Mouse (Mus musculus): ENCODE measurements at regions not wholly inside any gene's neighbourhood (a gene's known extent, or its start where the extent isn't known, plus 50 kb on each side); places are given as distances from the start of the nearest gene placed in this dataset.

DNA sequence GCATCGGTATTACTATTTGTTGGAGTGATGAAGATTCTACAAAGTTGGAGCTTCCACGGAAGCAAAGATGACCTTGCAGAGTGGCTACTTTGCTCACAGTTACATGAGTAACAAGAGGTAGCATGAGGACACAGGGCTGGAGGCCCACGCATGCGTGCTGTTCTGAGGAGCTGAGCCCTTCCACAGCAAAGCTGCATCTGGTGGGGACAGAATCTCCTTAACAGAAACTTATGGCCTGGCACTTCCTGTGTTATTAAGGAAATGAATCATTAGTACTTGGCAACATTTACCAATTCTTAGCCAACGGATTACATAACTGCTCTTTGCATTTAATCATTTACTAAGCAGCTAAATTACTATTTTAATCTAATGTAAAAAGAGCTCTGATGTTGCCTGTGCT is 160.8 kb upstream of the Apob start:
- no peak for DNase-seq

DNA sequence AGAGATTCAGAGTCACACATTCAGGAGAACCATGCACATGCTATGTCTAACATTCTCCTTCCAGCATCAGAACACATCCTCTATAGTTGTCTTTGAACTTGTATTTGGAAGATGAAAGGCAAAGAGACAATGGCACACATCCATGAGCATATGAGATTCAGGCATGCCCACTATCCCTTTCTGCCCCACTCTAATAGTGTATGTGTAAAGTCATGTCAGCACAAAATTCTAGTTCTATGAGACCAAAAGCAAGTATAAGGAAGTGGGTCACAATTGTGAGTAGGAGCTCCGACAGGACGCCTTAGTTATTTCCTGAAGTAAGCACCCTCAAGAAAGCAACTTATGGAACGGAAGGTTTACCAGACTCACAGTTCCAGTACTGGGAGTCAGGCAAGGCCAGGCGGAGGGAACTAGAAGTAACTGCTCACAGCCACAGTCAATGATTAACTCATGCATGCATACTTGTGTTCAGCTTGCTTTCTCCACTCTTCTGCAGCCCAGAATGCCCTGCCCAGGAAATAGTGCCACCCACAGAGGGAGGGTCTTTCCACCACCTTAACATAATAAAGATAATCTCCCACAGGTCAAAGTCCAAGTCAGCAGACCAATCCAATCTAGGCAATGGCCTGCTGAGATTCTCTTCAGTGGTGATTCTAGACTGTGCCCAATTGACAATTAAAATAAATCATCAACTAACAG is 157.3 kb upstream of the Apob start:
- no peak for DNase-seq

DNA sequence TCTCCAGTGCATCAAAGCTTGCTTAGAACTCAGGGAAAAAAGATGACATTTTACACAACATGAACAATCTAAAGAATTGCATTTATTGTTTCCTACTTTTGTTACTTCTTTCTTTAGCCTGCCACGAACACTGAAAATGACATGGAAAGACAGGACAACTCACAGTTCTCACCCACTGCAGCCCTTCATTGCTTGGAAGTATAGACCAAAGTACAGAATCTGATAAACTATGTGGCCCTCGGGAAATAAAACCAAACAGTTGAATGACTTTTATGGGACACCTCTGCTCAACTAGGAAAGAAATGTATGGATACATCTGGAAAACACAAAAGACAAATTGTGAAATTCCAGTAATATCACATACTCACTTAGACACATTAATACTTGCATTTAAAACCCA is 156.7 kb upstream of the Apob start:
- no peak for DNase-seq

DNA sequence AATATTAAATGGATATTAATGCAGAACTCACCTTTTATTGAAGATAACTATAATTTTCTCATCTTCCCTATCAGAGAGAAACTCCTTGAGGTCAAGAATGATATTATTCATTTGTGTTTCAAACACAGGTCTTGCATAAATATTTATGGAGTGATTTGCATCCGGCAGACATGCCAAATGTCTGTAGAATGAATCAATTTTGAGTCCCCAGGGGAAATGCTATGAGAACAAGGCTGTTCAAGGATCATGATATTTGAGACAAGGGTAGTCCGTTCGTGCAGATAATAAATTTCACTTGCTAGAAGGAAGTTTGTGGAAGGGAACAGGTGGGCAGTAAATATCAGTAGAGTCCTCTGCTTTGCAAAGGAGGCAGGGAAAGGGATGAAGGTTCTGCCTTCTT is 141.7 kb upstream of the Apob start:
- DNase-seq, result no peak

DNA sequence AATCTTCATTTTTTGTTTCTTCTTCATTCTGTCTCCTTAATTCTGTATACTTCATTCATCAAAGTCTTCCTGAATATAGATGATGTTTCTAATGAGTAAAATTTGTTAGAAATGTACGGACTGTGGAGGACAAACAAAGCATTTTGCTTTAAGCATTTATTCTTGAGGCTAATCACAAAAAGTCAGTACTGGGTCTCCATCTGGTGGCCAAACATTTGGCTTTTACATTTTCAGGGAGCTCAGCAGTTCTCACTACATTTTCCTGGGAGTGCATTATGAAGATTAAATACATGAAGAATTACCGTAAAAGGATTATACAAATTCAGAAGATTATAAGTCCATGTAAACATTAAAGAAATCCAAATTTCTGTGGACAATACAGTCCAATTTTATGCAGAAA is 123.6 kb upstream of the Apob start:
- DNase-seq, result peak; percentile 21 to 26

DNA sequence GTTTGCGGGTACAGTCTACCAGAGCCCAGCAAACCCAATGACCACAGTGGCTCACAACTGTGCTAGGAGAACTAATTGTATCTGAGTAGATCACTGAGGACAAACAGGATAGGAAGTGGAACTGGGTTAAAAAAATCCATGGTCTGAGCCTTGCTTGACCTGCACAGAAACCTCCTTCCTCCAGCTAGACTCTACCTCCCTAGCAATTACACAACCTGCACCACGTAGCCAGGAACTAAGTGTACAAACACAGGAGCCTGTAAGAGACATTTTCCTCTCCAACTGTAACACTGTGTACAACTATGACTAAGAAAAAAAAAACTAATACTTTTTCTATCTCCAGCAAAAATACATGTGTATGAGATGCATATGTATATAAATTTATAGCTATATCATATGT is 121.8 kb upstream of the Apob start:
- no peak for DNase-seq

DNA sequence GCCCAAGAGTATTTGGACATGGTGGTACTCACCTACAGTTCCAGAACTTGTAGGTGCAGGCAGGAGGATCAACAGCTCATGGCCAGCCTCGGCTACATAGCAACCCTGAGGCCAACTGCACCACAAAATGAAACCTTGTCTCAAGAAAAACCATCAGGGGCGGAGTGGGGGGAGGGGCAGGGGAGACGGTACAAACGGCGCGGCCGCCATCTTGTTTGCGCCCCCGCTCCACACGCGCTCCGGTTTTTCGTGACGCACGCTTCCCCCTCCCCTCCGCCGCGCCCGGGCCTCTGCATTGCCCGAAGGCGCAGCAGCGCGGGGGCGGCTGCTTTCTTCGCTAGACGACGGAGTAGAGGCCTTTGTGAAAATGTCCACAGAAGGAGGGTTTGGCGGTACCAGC is 117.9 kb upstream of the Apob start:
- DNase-seq, result peak in 1 of 2 experiments; percentile 6

DNA sequence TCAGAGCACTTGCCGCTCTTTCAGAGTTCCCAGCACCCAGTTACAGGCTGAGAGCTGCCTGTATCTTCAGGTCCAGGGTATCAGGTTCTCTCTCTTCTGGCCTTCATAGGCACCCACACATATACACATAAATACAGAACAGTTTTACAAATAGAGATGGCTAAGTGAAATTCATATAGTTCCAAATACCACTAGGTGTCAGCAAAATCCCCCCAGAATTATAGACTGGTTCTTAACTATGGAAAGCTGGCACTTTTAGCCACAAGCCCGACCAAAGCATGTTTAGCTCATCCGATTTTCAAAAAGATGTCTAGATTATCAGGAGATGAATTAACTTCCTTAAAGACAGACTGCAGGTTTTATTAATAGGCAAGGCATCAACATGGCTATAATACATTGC is 107.4 kb upstream of the Apob start:
- DNase-seq, result peak; percentile 11 to 34

DNA sequence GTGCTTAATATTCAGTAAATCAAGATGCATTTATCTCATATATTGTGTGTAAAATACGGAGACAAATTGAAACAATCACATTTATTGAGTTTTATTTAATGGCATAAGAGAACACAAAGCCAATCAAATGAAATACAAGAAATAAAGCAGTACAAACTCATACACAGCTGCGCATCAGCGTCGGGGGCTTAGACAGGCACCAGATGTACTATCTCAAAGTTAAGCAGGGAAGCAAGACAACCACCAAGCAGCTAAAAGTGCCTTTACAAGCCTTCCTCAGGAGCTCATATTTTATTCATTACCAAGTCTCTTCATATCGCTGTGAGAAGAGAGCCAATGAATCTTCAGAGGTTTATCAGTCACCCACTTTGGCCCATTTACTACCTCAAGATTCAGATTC is 107.0 kb upstream of the Apob start:
- DNase-seq, result no peak

DNA sequence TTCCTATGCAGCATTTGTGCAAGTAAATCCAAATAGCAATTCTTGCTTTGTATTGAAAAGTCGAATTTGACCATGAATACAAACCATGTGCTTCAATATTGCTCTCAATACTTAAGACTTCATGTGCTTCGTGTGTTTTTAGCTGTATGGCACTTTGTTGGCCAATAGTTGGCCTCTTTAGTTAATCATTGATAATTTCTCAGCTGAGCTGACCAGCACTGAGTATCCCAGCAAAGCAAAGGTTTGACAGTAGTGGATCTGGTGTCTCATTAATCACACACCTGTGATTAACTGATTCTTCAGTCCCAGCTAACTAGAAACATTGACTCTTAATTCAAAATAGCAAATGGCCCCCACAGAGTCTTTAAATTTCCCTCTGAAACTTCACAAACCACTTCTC is 102.0 kb upstream of the Apob start:
- no peak for DNase-seq

DNA sequence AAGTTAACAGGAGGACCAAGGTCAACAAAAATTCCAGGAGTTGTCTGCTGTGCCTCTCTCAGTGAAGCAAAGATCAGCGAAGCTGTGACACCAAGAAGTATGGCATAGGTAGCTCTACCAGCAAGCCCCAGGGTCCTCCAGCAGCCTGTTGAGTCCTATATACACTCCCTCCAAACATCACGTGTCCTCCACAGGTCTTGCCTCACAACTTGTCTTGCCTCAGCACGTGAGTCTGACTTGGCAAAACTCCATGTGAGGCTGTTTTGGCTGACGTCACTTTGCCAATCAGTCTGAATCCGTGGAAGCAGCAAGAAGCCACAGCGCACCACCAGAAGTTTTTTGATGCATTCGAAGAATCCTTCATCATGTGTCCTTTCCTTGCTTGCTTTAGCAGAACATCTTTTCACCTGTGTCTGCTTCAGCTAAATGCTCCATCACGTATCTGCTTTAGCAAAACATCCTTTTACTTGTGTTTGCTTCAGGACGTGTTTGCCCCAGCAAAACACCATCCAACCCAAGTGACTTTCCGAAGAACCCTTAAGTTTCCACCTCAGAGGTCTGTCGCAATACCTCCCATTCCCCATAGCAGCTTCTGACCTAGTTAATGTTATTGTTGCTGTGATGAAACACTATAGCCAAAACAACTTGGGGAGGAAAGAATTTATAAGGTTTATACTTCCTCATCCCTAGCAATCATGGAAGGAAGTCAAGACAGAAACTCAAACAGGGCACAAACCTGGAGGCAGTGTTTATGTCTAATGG is 101.0 kb upstream of the Apob start:
- DNase-seq, result no peak

DNA sequence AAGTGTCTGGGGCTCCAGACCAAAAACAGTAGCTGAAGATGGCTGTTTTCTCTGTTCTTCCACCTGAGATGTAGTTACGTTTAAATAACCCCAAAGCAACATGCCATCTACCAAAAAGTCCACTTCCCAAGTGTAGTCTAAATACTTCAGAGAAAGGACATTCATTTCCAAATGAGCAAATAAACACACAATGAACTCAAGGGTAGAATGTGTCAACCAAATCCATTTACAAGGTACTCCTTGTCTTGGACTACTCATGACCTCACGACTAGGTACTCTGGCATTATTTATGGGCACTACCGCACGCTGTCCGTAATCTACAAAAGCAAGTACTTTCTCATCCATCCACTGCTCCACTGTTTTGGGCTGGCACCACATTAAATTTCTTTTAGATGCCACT is 98.7 kb upstream of the Apob start:
- no peak for DNase-seq

DNA sequence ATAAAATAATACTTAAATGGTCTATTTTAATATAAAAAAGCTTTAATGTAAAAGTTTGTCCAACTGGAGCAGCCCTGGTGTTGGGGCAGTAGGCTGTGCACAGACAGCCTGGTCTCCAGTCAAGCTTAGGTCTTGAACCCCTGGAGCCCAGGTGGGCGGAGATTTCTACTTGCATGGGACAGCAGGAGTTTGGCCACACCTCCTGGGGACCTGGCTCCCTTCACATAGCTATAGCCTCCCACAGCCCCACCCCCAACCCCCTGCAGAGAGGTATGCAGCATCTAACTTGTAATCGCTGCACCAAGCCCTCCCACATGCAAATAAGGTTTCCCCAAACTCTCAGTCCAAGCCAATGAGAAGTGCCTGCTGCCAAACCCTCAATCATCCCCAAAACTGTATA is 81.3 kb upstream of the Apob start:
- no peak for DNase-seq

DNA sequence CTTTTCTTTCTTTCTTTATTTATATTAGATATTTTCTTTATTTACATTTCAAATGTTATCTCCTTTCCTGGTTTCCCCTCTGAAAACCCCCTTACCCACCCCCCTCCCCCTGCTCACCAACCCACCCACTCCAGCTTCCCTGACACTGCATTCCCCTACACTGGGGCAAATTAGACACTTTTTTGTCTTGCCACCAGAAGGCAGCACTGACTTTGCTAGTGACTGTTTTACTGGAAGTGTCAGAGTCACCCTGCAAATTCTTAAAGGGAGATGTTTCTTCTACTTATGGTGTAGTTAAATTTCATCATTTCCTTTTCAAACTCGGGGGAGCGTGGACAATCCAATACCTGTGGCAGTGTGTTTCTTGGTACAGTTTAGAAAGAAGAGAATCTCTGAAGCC is 72.1 kb upstream of the Apob start:
- no peak for DNase-seq

DNA sequence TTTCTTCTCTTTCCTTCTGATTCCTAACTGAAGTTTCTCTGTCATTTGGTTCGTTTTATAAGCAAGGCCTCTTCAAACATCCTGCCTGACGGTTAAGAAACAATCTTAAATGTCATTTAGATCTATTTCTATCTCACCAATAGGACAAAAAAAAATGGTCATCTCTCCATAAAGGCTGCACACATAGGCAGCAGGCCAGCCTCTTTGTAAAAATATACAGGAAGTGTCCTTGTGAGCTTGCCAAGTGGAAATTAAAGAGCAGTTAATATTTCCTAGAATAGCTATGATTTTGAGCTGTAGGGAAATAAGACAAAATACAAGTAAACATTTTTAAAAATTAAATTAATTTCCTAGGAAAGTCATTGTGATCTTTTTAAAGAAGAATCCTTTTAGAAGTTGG is 70.6 kb upstream of the Apob start:
- no peak for DNase-seq

DNA sequence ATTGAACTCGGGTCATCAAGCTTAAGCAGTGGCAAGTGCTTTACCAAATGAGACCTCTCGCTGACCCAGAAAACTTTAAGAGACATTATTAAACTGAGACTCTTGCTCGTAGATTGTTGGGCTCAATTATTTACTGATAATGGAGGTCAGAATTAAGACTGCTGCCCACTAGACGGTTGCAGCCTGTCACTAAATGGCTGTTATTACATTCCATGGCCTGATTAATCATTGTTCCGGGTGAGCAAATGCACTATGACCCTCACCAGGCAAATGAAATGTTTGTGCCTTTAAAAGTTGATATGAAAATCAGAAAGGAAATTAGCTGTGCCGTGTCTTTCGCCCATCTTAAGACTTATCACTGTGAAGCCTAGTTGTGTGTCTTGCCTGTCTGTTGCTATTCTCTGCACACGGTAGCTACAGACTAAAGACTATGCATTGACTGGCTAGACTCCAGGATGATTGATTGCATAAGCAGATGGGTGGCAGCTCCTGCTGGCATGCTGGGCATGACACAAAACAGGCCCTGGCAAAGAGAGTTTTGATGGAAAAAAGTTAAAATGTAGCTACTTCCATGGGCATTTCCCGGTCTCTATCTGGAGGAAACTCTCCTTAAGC is 67.6 kb upstream of the Apob start:
- peak; percentile 5 to 10 for DNase-seq

DNA sequence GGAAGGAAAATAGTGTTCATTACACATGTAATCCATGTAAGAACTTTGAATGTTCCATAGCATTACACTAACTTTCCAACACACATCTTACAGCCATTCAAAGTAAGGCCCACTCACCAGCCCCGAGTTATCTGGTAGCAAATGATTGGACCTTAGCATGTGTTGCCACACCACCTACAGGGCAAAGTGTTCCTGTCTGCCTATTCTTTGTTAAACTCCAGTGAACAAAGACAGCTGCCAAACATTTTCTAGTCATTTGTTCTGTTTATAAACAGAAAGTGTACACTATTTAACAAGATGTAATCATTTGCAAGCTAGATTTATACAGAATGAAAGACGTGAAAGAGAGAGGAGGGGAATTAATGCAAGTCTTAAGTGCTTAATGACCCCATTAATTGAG is 66.9 kb upstream of the Apob start:
- DNase-seq, result no peak

DNA sequence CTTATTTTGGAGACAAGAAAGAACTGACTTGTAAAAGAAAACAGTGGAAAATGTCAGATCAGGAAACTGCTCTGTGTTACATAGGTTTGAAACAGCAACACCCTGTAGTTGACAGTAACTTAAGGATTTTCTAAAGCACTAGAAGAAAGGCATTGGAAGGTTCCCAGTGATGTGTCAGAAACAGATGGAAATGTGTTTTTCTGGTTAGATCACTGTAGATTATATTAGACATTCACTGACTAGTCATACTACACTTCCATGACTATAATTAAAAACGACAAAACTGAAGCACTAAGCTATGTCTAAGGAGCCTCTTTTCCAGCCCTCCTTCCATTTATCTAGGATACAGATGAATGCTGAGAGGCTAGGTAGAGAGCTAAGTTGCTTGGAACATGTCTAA is 59.1 kb upstream of the Apob start:
- DNase-seq, result no peak

DNA sequence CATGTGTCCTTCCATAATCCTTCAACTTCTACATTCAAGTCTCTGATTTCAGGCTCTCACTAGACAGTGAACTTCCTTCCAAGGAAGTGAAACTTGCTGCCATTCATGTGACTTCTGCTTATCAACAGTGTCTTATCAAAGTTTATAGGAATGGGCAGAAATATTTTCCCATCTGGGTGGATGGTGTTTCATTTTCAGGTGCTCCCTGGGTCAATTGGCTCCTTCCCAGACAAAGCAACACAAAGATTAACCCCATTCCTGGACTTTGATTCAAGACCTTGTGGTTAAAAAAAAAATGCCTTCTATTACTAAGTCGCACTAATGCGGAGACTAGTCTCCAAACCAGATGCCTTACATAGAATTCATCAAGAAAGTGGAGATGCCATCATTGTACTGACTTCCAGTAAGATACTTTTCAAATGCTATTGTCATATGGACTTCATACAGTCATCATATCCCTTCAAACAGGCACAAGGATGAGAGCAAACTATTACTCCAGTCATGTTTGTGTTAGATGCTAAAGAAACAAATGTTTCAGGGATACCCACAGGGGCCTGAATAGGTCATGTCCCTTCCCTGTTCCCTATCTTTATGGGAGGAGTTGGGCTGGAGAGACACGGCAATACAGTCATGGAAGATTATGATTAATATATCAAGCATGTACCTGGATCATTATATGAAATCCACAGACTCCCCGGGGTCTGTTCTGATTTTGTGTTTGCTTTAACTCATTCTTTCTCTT is 58.3 kb upstream of the Apob start:
- DNase-seq, result no peak

DNA sequence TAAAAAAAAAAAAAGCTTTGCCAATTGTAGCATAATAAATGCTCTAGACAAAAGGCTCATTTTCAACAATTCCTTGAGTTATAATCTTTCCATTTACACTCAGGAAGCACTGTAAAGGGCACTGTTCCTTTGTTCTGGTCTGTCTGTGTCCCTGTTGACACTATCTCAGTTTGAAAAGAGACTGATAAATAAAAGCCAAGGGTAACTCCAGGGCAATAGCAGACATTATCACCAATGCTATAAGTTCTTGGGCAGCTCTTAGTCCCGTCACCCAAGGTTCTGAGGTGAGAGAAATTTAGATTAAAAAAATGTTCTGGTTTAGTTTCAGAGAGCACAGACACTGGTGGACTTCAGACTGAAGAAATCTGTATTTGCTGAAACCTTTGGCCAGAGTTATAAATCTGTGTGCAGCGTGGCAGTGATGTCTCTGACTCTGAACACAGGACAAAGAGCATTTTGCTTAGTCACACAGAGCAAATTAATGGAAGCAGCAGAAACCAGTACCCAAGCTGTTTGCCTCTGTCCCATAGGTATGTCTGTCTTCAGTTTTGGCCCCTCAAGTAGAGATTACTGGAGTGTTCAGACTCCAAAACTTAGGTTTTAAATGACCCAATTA is 57.6 kb upstream of the Apob start:
- no peak for DNase-seq

DNA sequence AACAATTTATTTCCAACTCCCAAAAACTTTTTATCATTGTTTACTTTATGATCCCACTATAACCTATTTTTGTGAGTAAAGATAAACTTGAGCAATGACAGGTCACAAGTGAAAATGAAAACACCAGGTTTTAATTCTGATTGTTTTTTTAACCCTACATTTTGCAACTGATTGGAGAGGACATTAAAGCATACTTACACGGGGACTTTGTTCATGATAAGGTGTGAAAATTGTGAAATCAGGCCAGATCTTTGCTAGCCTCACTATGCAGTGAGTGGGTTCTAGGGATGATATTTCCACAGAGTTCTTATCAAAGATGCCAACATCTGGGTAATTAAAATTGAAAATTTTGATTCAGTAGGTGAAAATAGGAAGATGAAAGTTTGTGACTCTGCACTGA is 56.6 kb upstream of the Apob start:
- no peak for DNase-seq
